Mouse (Mus musculus) layer of hippocampus, adult 2 months (tissue): Measurements from ENCODE around the gene Ssrp1. TPM values are rescaled to one million over a fixed set of nuclear protein-coding genes. Genes with fewer than 3 reads are reported as not detected.
A peak's percentile ranks its signal among the peaks of the same experiment; 100 is the strongest.

Source experiments
- DNase-seq, 2 experiments: peaks; one replicate each; pipeline ENCODE4 v3.0.0; 2022; ENCODE audit warnings: low spot score in 2 of 2
- H3K27ac ChIP-seq: fragments of 200-600 bp; 2 replicates; pipeline ENCODE4 v1.8.1; 2022
- H3K4me3 ChIP-seq: fragments of 200-600 bp; 2 replicates; pipeline ENCODE4 v1.8.1; 2022; ENCODE audit warnings: mild to moderate bottlenecking
- CTCF ChIP-seq: fragments of 200-600 bp; conservative IDR thresholded peaks from 2 replicates; pipeline ENCODE4 v1.8.1; 2022; ENCODE audit warnings: antibody characterized with exemption, mild to moderate bottlenecking, moderate library complexity
- long read RNA-seq, 2 experiments: library from polyadenylated mRNA; stranded (forward); transcript quantifications; one replicate each; pipeline ENCODE4 v2.0.0; 2021; ENCODE audit warnings: borderline mapping rate in 2 of 2
- total RNA-seq, 2 experiments: library from RNA; stranded (reverse); gene quantifications; 2 replicates each; pipeline ENCODE4 v1.2.3; 2021

Gene Ssrp1
- total RNA-seq: 100 to 1,000 TPM; 125 to 132 TPM
- long read RNA-seq, experiment 1, transcript Ssrp1-201 (17 exons, 2,739 nt): major isoform, 49 of 98 reads
- long read RNA-seq, experiment 1, partial matches to known transcripts: 31 of 98 reads
- long read RNA-seq, experiment 1, other reads (novel, unspliced or antisense): 16 of 98 reads
- long read RNA-seq, experiment 2, transcript Ssrp1-201 (17 exons, 2,739 nt): major isoform, 89 of 138 reads
- long read RNA-seq, experiment 2, partial matches to known transcripts: 32 of 138 reads
- long read RNA-seq, experiment 2, other reads (novel, unspliced or antisense): 14 of 138 reads

- peak within 1 kb of the TSS; percentile 96 for H3K27ac ChIP-seq
- peak; percentile 37 for TF ChIP-seq CTCF
- peak within 1 kb of the TSS; percentile 85 for H3K4me3 ChIP-seq
- peak; percentile 90 to 94 for DNase-seq
Observed at GRCm38 (mm10) chr2:85037047-85038026, at the start of gene Ssrp1, which contains the start of gene P2rx3. TSS of gene Ssrp1 (plus strand) at chr2:85037234. TSS of gene P2rx3 (minus strand) at chr2:85037462.

DNA sequence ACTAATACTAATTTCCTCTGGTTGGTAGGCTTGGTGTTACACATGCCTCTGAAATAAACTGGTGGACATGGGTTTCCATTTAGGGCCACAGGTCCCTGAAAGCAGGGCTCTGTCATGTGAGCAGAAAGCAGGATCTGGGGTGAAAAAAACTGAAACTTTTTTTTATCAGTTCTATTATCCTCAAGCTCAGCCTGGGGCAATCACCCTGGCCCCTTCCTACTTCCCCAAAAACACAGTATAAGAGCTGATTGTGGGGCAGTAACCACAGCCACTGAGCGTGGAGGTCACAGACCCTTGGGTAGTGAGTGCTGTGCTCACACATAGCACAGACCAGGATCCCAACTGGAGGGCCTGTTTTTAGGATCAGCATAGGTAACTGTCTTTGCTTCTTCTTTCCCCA lies 49.1 kb upstream of the Ssrp1 start, which contains the start of gene Prg3:
Gene Prg3, plus strand, starts transcription at position 286 of the 400 bp plus-strand sequence.
- Histone ChIP-seq H3K27ac (no peak within 1 kb of the TSS), H3K4me3 (no peak within 1 kb of the TSS)
- no peak for TF ChIP-seq CTCF
- DNase-seq: no peak

DNA sequence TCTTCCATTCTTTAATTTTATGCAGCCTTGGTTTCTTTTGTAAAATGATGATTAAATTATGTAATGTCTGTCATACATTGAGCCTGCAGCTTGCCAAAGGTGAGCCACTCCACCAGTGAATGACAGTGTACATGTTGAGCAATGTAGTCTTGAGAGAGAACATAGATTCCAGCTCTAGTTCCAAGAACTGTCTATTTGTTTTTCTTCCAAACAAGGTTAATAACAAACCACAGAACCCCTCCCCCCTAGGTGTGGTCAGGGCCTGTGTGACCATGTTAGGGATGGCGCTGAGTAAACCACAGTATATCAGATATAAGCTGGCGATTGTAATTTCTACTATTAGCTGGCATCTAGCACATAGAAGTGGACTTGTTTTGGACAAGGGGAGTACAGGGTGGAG lies 40.7 kb upstream of the Ssrp1 start:
- TF ChIP-seq CTCF: no peak
- Histone ChIP-seq H3K4me3 (no peak overlapping the region), H3K27ac (no peak overlapping the region)
- DNase-seq: no peak

GRCm38 (mm10) chr2:84999486-85000181 lies 37.4 kb upstream of the Ssrp1 start:
- DNase-seq: no peak
- Histone ChIP-seq H3K27ac (no peak overlapping the region), H3K4me3 (no peak overlapping the region)
- no peak for TF ChIP-seq CTCF

- no peak for DNase-seq
- H3K27ac ChIP-seq: no peak overlapping the region
- TF ChIP-seq CTCF: no peak
- no peak overlapping the region for H3K4me3 ChIP-seq
Observed at GRCm38 (mm10) chr2:85001497-85001896, 35.5 kb upstream of the Ssrp1 start.

DNA sequence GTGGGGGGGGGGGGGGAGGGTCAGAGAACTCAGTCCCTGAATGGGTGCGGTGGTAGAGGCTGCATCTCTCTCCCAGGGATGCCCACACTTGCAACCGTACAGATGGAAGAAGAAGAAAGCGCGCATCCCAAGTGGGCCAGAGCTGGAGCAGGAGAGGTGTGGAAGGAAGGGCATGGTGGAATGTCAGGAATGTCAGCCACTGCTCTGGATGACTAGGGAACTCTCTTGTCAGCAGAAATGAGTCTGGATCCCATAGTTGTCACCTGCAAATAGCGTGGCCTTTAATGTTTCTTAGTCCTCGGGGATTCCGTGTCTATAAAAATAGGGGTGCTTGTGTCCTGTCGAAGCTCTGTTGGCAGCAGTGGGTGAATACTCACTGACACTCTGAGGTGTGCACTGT lies 34.5 kb upstream of the Ssrp1 start:
- TF ChIP-seq CTCF: no peak
- H3K27ac ChIP-seq: no peak overlapping the region
- no peak for DNase-seq
- no peak overlapping the region for H3K4me3 ChIP-seq

- DNase-seq: peak in 1 of 2 experiments; percentile 51
Observed at GRCm38 (mm10) chr2:85004341-85004740, 32.7 kb upstream of the Ssrp1 start.

DNA sequence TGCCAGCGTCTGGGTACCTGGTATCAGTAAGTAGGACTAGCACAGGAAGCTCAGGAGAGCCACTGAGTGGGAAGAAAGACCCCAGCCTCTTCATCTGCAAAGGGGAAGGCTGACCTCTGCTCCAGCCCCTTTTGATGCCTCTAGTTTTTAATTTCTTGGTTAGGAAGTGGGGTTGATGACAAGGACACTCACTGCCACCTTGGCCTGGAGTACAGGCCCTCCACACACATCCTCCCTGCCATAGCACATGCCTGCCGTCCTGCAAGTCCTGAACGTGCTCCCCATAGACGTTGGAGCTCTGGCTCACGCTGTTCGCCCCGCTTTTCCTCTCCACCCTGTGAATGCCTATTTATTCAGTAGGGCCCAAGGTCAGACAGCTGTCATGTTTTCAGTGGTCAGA lies 30.4 kb upstream of the Ssrp1 start:
- no peak for TF ChIP-seq CTCF
- Histone ChIP-seq H3K27ac (no peak overlapping the region), H3K4me3 (no peak overlapping the region)
- no peak for DNase-seq

More at GRCm38 (mm10) chr2:85004341-85004740, 32.7 kb upstream of the Ssrp1 start:
- Histone ChIP-seq H3K27ac (no peak overlapping the region), H3K4me3 (no peak overlapping the region)
- no peak for TF ChIP-seq CTCF

GRCm38 (mm10) chr2:85007729-85008128 lies 29.3 kb upstream of the Ssrp1 start:
- H3K4me3 ChIP-seq: no peak overlapping the region
- peak; percentile 87 for TF ChIP-seq CTCF
- no peak for DNase-seq
- H3K27ac ChIP-seq: no peak overlapping the region

DNA sequence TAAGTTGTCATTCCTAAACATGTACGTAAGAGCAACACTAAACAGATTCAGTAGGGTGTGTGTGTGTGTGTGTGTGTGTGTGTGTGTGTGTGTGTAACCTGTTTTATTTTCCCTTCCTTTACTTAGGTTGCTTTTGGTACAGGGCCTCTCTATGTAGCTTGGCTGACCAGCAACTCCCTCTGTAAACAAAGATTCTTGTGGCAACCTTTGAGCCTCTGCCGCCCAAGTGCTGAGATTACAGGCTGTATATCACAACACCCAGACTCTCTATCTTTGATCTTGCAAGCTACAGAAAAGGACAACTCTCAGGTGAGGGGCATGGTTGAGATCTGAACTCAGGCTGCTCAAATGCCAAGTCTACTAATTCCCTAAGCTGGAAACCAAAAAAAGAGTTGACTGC lies 27.8 kb upstream of the Ssrp1 start:
- no peak overlapping the region for H3K4me3 ChIP-seq
- TF ChIP-seq CTCF: no peak
- no peak overlapping the region for H3K27ac ChIP-seq
- no peak for DNase-seq

DNA sequence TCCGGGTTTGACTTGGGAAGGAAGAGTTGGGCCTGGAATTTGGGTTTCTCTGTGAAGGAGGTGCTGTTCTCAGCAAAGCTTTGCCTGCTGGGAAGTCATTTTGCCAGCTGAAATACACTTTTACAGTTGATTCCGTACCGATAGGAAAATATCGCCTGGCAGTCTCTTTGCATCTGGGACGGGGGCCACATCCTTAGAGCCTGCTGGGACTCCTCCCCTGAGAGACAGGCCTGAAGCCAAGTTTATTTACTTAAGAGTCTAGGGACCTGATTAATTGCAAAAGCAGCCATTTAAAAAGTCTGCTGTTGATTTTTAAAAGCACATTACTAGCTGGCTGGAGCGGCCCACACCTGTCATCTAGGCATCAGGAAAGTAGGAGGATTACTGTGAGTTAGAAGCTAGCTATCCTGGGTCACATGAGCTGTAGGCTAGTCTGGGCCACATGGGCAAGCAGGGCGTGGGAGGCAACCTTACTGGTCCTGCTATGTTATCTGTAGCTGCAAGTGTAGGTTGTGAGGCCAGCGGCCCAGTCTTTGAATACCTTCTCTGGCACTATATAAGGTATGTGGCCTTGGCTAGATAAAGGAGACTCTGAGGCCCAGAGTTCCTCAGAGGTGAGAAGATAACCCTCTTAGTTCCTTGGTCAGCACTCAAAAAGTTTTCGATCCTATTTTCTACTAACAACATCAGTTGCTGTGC lies 25.0 kb upstream of the Ssrp1 start:
- TF ChIP-seq CTCF: no peak
- Histone ChIP-seq H3K4me3 (no peak overlapping the region), H3K27ac (peak overlapping the region; percentile 58)
- no peak for DNase-seq

DNA sequence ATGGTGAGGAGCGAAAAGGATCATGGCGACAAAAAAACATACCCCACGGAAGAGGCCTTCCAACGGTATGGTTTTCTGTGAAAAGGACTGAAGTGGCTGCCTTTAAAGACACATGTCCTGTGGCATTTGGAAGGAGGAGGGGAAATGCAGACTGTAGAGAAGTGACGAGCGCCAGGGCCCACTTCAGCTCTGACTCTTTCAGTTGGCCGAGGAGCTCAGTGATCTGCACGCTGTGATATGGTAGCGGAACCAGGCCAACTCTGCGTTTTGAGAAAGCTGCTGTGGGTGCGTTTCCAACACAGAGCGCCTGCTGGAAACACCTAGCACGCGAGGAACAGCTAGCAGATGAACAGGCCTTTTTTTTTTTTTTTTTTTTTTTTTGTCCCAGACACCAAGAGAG lies 24.4 kb upstream of the Ssrp1 start:
- no peak for TF ChIP-seq CTCF
- Histone ChIP-seq H3K4me3 (no peak overlapping the region), H3K27ac (no peak overlapping the region)
- no peak for DNase-seq
